Mouse (Mus musculus): ENCODE results near the gene Fancg. TPM values are rescaled to one million over a fixed set of nuclear protein-coding genes. Genes with fewer than 3 reads are reported as not detected.
A peak's percentile ranks its signal among the peaks of the same experiment; 100 is the strongest.

The Fancg gene
- polyA plus RNA-seq, 1 experiment = 3.2 TPM

DNA sequence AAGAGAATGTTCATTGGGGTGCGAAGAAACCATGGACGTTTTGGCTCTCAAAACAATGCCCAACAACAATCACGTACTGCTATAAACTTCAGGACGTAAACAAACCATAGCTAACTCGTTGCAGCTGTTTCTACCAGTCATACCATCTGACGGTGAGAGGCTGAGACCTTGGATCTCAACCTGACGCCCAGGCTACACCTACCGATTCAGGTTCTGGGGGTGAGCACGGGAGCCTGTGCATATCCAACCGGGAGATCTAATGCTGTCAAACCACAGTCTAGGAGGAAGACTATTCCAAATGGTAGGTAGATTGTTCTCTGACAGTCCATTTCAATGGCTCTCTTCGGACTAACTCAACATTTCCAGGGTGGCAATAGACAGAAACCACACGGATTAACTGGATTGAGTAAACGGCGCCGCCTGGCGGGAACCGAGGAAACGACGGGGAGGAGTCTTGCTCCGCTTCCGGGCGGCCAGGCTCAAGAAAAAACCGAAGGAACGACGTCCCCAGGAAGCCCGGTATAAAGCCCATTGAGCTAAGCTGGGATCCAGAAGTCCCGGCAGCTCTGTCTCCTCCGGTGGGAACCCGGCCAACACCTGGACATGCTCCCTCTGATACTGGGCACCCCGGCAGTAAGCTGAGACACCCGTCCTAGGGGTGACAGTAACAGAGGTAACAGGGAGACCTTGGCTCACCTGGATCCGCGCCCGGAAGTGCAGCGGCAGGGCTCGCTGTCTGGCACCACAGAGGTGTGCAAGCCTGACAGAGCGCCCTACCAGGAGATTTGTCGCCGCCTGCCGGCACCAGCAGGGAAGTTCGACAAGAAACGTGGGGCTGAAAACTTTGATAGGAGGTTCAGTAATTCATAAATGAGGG is 15.0 kb upstream of the Fancg start, which contains the start of gene Pigo:
Gene Pigo (minus strand): TSS at position 736 of the 877 bp plus-strand sequence.
- no peak for TF ChIP-seq USF1 (IDR thresholded peaks at IDR 0.05; ENCODE audit: low read depth)
- TF ChIP-seq MYOD1 (IDR thresholded peaks at IDR 0.05; ENCODE audit: control insufficient read depth, insufficient read length, low read depth) = no peak
- peak; percentile 88 for TF ChIP-seq CTCF (IDR thresholded peaks at IDR 0.05; ENCODE audit: control insufficient read depth, insufficient read depth, insufficient read length)
- H3K79me3 ChIP-seq (ENCODE audit: low read depth) = no peaks in the 10 kb centered on the region
- H3K27me3 ChIP-seq (ENCODE audit: control insufficient read depth, insufficient read depth, insufficient read length) = no peaks in the 10 kb centered on the region
- peaks cover 22% of the 10 kb centered on the region for H3K36me3 ChIP-seq (ENCODE audit: control insufficient read depth, insufficient read depth)
- peak within 1 kb of the TSS; percentile 29 for H3K4me3 ChIP-seq (ENCODE audit: insufficient read depth, poor library complexity, severe bottlenecking)
- H3K79me2 ChIP-seq (ENCODE audit: control insufficient read depth, insufficient read depth) = peaks cover 9% of the 10 kb centered on the region
- H3ac ChIP-seq (ENCODE audit: control insufficient read depth, insufficient read length, low read depth) = peak within 1 kb of the TSS; percentile 44

DNA sequence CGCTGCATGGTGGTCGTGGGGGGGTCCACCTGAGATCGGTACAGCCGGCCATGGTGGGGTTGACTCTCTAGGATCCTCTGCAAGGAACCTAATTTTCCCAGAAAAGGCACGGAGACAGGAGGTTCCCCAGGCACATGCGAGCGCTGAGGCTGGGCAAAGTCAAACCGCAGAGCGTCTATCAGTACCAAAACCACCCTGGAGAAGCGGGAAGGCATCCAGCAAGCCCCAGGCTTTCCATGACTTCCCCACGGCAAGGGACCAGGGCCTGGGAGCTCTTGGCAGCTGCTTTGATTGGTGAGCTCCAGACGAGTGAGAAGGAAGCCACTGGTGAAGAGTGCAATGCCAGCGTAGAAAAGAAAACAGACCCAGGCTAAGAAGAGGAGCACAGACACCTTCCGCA is 14.4 kb upstream of the Fancg start:
- H3K4me3 ChIP-seq (ENCODE audit: insufficient read depth, poor library complexity, severe bottlenecking) = no peak overlapping the region
- no peak for TF ChIP-seq CEBPB (IDR thresholded peaks at IDR 0.05; ENCODE audit: low read depth)
- TF ChIP-seq MAX (IDR thresholded peaks at IDR 0.05) = no peak
- TF ChIP-seq MYOD1 (IDR thresholded peaks at IDR 0.05; ENCODE audit: control insufficient read depth, insufficient read length, low read depth) = no peak
- TF ChIP-seq FOSL1 (IDR thresholded peaks at IDR 0.05; ENCODE audit: insufficient read depth, low read length, poor library complexity, severe bottlenecking) = no peak
- TF ChIP-seq USF1 (IDR thresholded peaks at IDR 0.05; ENCODE audit: low read depth) = no peak
- TF ChIP-seq CTCF (IDR thresholded peaks at IDR 0.05; ENCODE audit: control insufficient read depth, insufficient read depth, insufficient read length) = no peak
- no peak for TF ChIP-seq MYOG (IDR thresholded peaks at IDR 0.05; ENCODE audit: control insufficient read depth, extremely low read depth, insufficient read length)
- H3K79me2 ChIP-seq (ENCODE audit: control insufficient read depth, insufficient read depth) = peaks cover 3% of the 10 kb centered on the region
- H3K27me3 ChIP-seq (ENCODE audit: control insufficient read depth, insufficient read depth, insufficient read length) = no peaks in the 10 kb centered on the region
- H3ac ChIP-seq (ENCODE audit: control insufficient read depth, insufficient read length, low read depth) = no peak overlapping the region
- no peaks in the 10 kb centered on the region for H3K79me3 ChIP-seq (ENCODE audit: low read depth)
- peaks cover 22% of the 10 kb centered on the region for H3K36me3 ChIP-seq (ENCODE audit: control insufficient read depth, insufficient read depth)

- no peaks in the 10 kb centered on the region for H3K79me3 ChIP-seq (ENCODE audit: low read depth)
- H3ac ChIP-seq (ENCODE audit: control insufficient read depth, insufficient read length, low read depth) = no peak overlapping the region
- no peaks in the 10 kb centered on the region for H3K36me3 ChIP-seq (ENCODE audit: control insufficient read depth, insufficient read depth)
- no peaks in the 10 kb centered on the region for H3K27me3 ChIP-seq (ENCODE audit: control insufficient read depth, insufficient read depth, insufficient read length)
- TF ChIP-seq CTCF (IDR thresholded peaks at IDR 0.05; ENCODE audit: control insufficient read depth, insufficient read depth, insufficient read length) (no peak), MAX (IDR thresholded peaks at IDR 0.05) (no peak), CEBPB (IDR thresholded peaks at IDR 0.05; ENCODE audit: low read depth) (no peak), USF1 (IDR thresholded peaks at IDR 0.05; ENCODE audit: low read depth) (no peak), MYOG (IDR thresholded peaks at IDR 0.05; ENCODE audit: control insufficient read depth, extremely low read depth, insufficient read length) (no peak), FOSL1 (IDR thresholded peaks at IDR 0.05; ENCODE audit: insufficient read depth, low read length, poor library complexity, severe bottlenecking) (no peak), MYOD1 (IDR thresholded peaks at IDR 0.05; ENCODE audit: control insufficient read depth, insufficient read length, low read depth) (no peak)
- no peaks in the 10 kb centered on the region for H3K79me2 ChIP-seq (ENCODE audit: control insufficient read depth, insufficient read depth)
- no peak overlapping the region for H3K4me3 ChIP-seq (ENCODE audit: insufficient read depth, poor library complexity, severe bottlenecking)
These were observed 11.0 kb upstream of the Fancg start for GRCm38 (mm10) chr4:43021341-43021740.

- no peak overlapping the region for H3ac ChIP-seq (ENCODE audit: control insufficient read depth, insufficient read length, low read depth)
- H3K79me2 ChIP-seq (ENCODE audit: control insufficient read depth, insufficient read depth) = no peaks in the 10 kb centered on the region
- no peaks in the 10 kb centered on the region for H3K36me3 ChIP-seq (ENCODE audit: control insufficient read depth, insufficient read depth)
- no peaks in the 10 kb centered on the region for H3K27me3 ChIP-seq (ENCODE audit: control insufficient read depth, insufficient read depth, insufficient read length)
- TF ChIP-seq CTCF (IDR thresholded peaks at IDR 0.05; ENCODE audit: control insufficient read depth, insufficient read depth, insufficient read length) (no peak), CEBPB (IDR thresholded peaks at IDR 0.05; ENCODE audit: low read depth) (no peak), FOSL1 (IDR thresholded peaks at IDR 0.05; ENCODE audit: insufficient read depth, low read length, poor library complexity, severe bottlenecking) (no peak), MYOD1 (IDR thresholded peaks at IDR 0.05; ENCODE audit: control insufficient read depth, insufficient read length, low read depth) (no peak), MAX (IDR thresholded peaks at IDR 0.05) (no peak), MYOG (IDR thresholded peaks at IDR 0.05; ENCODE audit: control insufficient read depth, extremely low read depth, insufficient read length) (no peak), USF1 (IDR thresholded peaks at IDR 0.05; ENCODE audit: low read depth) (no peak)
- no peak overlapping the region for H3K4me3 ChIP-seq (ENCODE audit: insufficient read depth, poor library complexity, severe bottlenecking)
- no peaks in the 10 kb centered on the region for H3K79me3 ChIP-seq (ENCODE audit: low read depth)
These were observed 10.6 kb upstream of the Fancg start for GRCm38 (mm10) chr4:43020876-43021275.

DNA sequence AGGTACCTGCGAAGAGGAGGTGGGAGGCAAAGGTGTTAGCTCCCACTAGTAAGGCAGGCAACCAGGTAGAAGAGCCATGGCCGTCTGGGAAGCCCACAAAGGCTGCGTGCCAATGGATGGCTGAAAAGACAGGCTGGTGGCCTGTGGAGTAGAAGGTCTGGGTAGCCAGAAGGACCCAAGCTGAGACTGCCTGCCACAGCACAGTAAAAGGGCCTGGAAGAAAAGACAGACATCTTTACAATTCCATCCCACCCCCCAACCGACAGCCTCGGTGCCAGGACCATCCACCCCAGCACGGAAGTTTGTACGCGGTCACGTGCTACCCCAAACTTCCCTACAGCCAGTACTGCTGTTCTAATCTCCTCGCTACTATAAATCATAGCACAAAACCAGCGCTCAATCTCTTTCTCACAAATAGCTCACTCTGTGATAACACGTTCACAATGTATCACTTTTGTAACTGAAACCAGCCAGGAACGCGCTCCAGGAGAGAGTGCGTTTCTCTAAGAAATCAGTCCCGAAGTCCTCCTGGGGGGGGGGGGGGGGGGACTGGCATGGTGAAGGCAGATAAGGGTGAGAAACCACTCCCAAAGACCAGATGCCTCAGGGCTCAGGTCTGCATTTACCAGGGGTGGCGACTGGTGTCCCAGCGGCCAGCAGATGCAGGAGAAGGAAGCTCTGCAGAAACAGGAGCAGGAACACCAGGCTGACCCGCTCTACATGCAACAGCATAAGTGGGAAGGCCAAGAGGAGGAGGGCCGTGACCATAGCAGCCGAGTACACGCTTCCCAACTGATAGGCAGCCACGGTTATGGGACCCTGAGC is 9.5 kb upstream of the Fancg start:
- Histone ChIP-seq H3K79me3 (ENCODE audit: low read depth) (no peaks in the 10 kb centered on the region), H3K27me3 (ENCODE audit: control insufficient read depth, insufficient read depth, insufficient read length) (no peaks in the 10 kb centered on the region), H3K4me3 (ENCODE audit: insufficient read depth, poor library complexity, severe bottlenecking) (no peak overlapping the region), H3K36me3 (ENCODE audit: control insufficient read depth, insufficient read depth) (no peaks in the 10 kb centered on the region), H3ac (ENCODE audit: control insufficient read depth, insufficient read length, low read depth) (no peak overlapping the region), H3K79me2 (ENCODE audit: control insufficient read depth, insufficient read depth) (no peaks in the 10 kb centered on the region)
- TF ChIP-seq MYOD1 (IDR thresholded peaks at IDR 0.05; ENCODE audit: control insufficient read depth, insufficient read length, low read depth) = no peak

All from C2C12 (cell line).